Mouse (Mus musculus): Measurements from ENCODE around the gene Megf11.
A peak's percentile ranks its signal among the peaks of the same experiment; 100 is the strongest.

Gene Megf11

DNA sequence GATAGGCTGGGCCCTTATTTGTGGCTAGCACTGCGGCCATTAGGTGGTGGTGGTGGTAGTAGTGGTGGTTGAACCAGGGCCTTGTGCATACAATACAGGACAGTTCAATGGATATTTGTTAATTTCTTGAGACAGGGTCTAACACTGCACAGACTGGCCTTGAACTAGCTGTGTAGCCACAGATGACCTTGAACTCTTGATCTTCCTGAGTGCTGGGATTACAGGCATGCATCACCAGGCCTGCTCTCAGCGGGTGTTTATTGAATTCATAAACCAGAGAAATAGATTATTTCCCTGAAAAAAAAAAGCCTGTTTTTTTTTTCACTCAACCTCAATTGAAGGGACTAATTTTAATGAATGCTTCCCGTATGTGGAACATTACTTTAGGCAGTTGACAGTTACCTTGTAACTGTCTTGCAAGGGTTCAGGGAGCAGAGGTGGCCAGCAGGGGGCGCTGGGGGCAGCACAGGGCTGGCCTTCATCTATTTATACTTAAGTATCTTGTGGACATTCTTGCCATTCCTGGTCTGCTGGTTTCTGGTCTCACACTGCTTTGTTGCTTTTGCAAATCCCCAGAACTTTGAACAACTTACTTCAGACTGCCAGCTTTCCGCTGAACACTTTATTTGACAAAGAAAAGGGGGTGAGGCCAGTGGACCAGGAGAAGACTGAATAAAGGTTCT, 8.6 kb downstream of the Megf11 start:
- DNase-seq (ENCODE audit: low read depth, low spot score) = peak; percentile 64

DNA sequence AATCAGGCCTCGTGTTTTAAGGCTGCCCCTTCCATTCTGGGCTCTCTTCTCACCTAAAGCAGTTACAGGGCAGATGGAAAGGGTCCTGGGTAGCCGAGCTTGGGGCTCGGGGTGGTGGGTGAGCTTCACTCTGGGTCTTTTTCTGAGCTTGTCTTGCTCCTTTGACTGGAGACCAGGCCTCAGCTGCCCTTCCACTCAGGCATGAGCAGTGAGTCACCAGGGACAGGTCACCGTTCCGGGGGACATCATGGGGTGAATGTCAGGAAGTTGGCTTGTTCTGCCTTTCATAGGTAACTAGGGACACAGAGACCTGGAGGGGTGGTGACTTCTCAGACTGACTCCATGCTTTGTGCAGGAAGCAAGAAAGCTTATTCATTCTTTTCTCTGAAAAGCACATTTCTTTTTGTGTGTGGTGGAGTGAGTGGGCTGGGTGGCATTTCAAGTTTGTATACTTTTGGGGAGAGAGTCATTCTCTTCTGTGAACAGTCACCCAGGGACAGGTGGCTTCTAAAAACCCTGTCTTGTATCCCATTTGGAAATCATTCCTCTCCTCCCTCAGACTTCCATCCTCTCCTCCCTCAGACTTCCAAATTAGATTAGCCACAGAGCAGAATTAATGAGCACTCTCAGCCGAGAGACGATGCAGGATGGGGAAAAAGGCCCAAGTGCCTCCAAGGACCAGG, 10.0 kb downstream of the Megf11 start:
- DNase-seq (ENCODE audit: low read depth, low spot score) = no peak

DNA sequence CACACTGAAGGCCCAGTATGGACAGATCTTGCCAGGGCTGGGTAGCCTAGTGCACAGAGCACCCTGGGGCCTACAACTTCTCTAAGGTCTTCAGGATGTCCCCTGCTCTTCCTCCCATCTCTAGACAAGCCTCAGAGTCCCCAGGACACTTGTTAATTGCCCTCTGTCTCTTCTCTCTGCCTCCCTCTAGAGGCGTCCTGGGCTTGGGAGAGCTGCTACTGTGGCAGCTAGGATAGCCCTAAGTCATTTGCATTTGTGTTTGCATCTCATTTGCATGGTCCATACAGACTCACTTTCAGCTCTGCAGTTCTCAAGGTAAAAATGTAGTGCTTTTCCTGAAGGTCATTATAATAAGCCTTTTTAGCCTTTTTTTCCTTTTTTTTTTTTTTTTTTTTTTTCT, 11.7 kb downstream of the Megf11 start:
- DNase-seq (ENCODE audit: low read depth, low spot score) = peak; percentile 52

DNA sequence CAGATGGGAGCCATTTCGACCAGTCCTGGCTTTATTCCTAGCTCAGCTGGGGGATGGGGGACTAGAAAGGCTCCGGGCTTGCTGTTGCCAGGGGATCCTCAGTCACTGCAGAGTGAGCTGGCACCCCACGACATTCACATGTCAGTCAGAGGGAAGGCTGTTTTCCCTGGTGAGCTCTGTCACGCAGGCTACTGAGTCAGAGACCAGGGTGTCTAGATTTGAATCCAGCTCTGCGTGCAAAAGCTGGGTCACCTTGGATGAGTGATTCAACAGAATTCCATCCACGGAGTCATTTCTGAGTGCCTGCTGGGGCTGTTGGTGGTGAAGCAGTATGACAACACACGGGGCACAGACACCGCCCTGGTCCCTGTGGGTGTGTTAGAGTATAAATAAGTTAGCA, 13.7 kb downstream of the Megf11 start:
- no peak for DNase-seq (ENCODE audit: low read depth, low spot score)

DNA sequence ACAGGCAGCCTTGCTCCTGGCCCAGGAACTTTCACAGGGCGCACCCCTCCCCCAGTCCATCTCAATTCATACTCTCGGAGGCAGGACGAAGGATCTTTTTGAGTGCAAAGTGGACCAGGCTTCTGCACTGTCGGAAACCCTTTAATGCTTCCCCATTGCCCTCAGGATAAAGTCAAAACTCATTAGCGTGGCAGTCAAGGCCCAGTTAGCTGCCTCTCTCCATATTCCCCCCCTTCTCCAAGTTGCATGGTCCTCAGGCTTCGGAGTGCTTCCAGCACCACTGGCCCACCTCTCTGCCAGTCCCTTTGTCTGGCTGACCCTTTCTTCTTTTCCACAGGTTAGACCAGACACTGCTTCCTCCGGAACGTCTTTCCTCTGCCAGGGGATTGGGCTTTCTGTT, 16.7 kb downstream of the Megf11 start:
- DNase-seq (ENCODE audit: low read depth, low spot score) = no peak

DNA sequence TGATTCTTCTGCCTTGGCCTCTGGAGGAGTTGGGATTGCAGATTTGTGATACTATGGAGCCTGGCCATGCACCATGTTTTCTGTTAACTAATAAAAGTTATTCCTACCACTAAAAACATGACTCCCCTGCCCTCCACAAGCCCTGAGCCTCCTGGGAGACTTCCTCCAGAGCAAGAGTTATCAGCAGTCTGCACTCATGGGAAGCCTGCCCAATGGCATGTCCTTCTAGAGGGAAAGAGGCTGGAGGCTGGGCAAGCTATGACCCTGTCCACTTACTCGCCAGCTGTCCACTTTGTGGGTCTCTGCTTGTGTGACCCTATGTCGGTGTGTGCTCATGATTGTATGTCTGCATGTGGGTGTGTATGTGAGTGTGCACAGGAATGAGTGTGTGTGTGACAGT, 21.4 kb downstream of the Megf11 start:
- no peak for DNase-seq (ENCODE audit: low read depth, low spot score)

DNA sequence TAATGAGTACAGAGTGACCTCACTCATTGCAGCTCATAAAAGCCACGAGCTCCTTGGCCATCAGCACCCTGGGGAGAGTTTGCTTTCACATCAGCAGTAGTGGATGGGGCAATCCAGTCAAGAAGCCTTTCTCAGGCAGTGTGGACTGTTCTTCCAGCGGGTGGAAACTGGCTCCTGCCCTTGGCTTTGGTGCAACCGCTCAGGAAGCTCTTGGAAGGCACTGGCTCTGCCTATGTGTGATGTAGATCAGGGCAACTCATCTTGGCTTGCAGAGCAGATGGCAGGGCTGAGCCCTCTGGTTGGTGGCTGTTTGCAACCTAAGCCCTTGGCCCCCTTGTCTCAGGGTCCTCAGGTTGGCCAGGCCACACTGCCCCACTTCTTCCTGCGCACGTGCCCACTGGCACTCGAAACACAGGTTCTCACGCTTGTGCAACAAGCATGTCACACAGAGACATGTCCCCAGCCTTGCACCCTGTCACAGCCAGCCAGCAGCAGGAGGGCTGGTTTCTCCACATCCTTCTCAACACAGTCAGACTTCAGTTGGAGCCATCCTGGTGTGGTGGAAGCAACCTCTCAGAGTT, 22.1 kb downstream of the Megf11 start:
- no peak for DNase-seq (ENCODE audit: low read depth, low spot score)

DNA sequence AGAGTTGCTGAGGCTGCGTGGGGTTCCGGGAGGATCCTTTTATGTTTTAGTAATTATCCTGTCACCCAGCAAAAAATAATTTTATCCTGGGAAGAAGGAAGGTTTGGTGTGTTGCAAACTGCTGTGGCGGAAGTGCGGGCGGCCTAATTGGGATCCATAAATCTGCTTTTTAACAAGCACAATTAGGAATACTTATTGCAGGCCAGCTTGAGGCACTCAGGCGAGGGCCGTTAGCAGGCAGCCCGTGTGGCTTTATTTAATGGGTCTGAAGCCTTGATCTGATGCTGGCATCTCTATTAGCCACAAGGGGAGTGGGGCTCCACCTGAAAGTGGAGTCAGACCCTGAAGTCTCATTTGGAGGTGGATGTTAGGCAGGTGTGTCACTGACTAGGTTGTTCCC, 23.4 kb downstream of the Megf11 start:
- DNase-seq (ENCODE audit: low read depth, low spot score) = no peak

DNA sequence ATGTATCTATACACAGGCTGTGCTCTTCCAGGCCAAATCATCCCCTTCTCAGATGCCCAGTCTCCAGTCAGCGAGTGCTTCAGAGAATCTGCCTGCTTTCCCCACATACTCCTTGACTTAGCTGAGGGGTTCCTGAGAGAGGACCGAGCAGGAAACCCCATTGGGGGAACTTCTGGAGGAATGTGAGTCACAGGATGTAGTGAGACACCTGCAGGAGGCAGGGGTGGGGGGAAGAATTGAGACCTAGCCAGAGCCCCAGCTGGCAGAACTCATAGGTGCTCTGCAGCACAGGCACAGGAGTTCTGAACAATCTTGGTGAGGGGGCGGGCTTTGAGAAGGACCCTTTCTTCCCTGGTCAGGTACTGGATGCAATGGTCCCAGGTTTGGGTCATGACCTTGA, 35.0 kb downstream of the Megf11 start:
- no peak for DNase-seq (ENCODE audit: low read depth, low spot score)

DNA sequence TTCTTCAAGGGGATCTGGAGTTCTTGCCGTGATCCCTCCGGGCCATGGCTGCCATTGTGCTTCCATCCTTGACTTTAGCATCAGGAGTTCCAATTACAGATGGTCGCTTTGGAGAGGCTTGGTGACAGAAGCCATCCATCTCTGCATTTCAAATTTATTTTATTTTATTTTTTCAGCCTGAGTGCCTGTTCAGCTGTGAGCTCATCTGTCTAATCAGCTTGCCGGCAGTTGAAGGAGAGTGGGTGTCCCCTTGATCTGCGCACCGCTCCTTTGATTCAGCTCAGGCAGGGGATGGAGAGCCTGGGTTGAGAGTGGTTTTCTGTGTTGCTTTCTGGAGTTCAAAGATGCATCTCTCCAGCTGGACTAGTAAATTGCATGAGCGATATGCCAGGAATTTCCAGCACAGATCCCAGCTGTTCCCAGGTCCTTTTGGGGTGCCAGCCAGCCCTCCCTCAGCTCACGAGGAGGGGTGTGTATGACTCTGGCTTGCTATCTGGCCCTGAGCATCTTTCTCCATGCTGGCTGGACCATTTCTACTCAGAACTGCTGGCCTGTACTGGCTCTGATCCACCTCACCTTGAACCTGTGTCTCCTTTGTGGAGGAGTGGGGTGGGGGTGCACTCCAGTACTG, 36.7 kb downstream of the Megf11 start:
- DNase-seq (ENCODE audit: low read depth, low spot score) = no peak

DNA sequence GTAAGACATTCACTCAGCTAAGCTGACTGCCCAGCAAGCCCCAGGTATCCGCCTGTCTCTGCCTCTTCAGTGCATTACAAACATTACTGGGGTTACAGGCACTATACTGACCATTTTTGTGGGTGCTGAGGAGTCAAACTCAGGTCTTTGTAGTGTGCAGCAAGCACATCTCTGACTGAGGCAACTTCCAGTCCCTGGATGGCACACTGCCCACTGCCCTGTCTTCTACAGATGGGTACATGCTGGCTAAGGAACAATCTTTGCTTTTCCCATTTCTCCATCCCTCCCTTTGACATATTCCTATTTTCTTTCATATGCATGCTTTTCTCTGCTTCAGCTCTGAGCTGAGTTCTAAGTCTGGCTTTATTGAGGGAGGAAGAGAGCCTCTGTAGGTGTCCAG, 38.5 kb downstream of the Megf11 start:
- DNase-seq (ENCODE audit: low read depth, low spot score) = no peak

DNA sequence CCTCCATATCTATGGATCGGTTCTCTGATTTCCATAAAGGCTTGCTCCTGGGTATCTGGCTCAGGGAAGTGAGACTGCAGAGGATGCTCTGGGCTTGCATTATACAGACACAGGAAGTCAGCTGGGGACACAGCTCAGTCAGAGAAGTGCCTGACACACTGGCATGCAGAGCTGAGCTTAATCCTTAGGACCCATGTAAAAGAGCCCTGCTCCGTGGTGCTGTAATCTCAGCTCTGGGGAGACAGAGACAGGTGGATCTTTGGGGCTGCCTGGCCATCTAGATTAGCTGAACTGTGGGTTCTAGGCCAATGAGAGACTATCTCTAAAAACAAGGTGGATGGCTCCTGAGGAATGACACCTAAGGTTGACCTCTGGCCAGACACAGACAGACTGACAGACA, 50.7 kb downstream of the Megf11 start:
- no peak for DNase-seq (ENCODE audit: low read depth, low spot score)

DNA sequence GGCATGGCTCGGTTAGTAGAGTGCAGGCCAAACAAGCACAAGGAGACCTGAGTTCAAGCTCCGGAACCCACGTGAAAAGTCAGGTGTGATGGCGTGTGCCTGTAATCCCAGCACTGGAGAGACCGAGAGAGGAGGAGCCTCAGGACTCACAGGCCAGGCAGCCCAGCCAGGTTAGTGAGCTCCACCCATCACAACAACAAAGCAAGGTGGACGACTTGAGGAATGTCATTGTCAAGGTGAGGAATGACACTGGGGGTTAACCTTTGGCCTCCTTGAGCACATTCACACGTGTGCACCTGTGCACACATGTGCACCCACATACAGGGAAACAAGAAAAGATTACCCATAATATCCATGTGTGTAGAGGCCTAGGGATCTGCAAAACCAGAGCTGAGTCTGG, 54.7 kb downstream of the Megf11 start:
- DNase-seq (ENCODE audit: low read depth, low spot score) = no peak

DNA sequence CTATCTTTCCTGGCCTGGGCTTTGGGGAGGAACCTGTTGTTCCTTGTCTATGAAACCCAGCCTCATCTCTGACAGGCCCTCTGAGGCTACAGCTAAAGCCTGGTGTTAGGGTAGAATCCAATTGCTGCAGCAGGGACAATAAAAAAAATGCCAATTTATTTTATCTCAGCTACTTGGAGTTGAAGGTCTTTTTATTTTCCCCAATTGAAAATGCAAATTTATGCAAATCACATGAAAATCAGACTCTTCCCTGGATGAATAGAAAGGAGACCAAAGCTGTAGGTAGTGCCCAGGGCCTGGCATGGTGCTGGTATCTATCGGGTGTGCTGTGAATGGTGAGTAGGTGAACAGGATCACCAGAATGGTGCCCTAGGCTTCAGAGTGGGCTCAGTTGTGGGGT, 60.6 kb downstream of the Megf11 start:
- DNase-seq (ENCODE audit: low read depth, low spot score) = no peak

DNA sequence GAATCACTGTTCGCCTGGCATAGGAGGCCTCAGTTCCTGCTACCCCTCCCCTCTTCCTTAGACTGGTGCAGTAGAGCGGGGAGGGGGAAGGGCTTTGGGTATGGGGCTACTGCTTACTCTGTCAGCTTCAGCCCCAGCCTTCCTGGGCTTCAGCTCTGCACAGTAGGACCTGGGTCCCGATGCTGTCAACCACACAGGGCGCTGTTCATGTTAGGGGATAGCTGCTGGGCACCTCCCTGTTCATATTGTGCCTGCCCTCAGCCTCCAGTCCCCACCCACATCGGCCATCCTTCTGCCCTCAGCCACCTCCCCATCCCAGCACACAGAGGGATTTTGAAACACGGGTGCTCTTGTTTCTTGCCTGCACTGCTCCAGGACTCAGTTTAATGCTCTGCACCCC, 61.6 kb downstream of the Megf11 start:
- no peak for DNase-seq (ENCODE audit: low read depth, low spot score)

DNA sequence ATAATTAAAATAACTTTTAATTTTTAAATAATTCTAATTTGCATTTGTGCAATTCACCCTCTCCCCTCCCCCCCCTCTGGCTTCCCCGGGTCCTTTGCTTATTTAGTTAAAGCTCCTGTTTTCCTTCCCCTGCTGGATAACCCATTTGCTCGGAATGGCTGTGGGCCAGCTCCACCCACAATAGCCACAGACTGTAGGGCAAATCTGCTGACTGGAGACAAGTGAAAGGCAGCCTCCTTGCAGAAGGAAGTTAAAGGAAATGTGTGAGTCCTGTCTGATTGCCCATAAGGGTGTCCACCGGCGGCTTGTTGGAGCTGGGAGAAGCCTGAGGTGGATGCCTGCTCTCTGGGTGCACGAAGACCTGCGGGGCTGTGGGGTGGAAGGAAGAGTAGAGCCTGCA, 62.1 kb downstream of the Megf11 start:
- DNase-seq (ENCODE audit: low read depth, low spot score) = no peak

DNA sequence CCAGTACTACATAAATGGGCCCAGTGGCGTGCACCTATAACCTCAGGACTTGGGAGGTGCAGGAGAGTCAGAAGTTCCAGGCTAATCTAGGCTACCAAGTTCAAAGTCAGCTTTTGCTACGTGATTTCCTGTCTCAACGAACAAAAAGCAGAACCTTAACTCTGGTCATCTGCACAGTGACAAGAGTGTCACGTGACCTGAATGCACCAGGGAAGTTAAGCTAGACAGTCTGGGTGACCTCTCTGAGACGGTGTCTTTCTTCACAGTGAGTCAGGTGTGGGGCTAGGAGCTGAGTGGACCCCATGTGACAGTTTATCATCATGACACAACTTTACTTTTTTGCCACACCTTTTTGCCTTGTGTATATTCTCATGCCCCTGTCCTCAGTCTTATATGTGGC, 67.3 kb downstream of the Megf11 start:
- peak; percentile 68 for DNase-seq (ENCODE audit: low read depth, low spot score)

DNA sequence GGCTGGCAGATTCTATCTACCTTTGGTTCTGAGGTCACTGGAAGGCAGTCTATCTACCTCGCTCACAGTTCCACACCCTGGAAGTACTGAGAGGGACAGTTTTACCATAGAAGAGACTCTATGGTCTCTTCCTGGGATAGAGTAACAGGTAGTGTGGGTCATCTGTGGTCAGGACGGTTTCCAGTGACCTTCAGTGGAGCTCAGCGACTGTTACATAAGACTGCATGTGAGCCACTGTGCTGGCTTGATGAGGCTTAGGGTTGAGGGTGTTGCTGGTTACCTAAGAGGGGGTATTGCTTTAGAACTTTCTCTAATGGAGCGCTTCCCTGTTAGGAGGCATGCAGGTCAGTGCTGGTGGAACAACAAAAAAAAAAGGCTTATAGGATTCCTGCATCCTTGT, 68.8 kb downstream of the Megf11 start:
- DNase-seq (ENCODE audit: low read depth, low spot score) = no peak

DNA sequence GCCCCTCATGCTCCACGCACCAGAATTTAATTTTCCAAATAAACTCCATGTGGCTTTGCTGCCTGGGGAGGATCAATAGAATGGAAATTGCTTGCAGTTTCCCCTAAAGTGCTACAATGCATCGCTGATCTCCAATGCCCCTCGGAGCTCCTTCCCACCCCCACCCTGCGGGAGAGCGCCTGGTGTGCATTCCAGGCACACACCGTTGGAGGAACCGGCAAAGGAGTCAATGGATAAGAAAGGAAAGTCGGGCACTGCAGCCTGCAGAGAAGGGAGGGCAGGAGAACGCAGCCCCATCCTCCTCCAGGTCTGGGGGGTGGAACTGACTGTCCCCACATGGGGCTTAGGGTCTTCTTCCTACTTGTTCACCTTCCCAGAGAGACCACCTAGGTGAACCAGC, 70.5 kb downstream of the Megf11 start:
- DNase-seq (ENCODE audit: low read depth, low spot score) = no peak

DNA sequence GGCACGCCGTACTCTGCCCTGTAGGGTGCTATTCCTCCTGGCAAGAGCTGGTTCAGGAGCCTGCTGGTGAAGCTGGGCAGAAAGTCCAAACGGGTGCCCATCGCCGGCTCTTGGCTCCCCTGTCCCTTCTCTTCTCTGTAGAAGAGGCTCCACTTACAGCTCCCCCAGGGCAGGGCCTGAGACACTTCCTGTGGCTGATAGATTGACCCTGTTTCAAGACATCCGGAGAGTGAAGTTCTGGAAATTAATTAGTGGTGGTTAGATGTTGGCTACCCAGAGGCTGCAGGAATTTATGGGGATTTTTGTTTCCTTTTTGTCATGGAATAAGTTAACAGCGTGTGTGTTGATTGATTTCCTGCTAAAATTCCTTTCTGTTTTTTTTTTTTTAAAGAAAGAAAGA, 72.2 kb downstream of the Megf11 start:
- no peak for DNase-seq (ENCODE audit: low read depth, low spot score)

DNA sequence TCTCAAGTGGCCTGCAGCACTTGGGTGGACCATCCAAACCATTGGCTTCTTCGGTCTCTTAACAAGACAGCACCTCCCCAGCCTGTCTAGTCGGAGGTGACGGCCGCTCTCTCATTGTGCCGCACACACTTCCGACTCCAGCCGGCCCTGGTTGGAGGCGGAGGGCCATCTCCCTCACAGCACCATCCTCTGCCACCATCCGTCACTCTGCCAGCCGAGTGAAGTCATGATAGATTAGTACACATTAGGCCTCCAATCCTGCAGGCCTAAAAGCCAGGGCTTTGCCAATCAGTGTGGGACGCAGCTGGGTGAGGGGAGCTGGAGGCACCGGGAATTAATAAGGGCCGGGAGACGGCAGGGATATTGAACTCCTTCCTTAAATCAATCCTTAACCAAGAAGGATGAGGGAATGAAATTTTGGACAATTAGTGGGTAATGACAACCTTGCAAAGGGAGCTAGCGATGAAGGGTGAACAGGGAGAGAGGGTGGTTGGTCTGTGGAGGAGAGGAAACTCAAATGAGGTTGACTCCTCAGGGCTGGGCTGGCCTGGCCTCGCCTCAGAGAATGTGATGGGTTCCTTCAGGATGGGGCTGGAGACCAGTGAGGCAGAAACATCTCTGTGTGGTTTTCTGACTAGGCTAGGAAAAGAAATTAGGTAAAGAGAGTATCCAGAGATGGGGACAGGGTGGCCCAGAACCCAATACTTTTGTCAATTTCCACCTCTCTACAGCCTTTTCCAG, 76.3 kb downstream of the Megf11 start:
- DNase-seq (ENCODE audit: low read depth, low spot score) = no peak

DNA sequence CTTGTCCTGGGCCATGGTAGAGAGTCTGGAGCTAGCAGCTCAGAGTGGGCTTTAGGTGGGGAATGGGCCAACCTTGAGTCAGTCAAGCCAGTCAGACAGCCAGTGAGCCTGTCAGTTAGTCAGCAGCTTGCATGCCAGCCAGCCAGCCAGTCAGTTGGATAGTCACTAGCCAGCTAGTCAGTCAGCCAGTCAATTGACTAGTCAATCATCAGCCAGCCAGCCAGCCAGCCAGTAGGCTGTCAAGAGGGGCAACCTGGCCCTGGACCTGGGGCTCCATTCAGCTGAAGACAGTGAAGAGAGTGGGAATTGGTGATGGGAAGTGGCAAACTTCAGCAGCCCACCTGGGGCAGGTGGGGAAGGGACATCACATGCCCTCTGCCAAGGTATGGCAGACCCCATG, 77.4 kb downstream of the Megf11 start:
- no peak for DNase-seq (ENCODE audit: low read depth, low spot score)

Measured in A20 (cell line).